Mouse (Mus musculus): ENCODE results near the gene Fam186a. TPM values are rescaled to one million over a fixed set of nuclear protein-coding genes. Genes with fewer than 3 reads are reported as not detected.
"Not testable (repeated sequence)": the region's sequence is repeated elsewhere in the genome, so short reads cannot be mapped to it uniquely, and the experiment has no call there.

Fam186a gene
- total RNA-seq, 2 experiments from 2014 or later = not detected

DNA sequence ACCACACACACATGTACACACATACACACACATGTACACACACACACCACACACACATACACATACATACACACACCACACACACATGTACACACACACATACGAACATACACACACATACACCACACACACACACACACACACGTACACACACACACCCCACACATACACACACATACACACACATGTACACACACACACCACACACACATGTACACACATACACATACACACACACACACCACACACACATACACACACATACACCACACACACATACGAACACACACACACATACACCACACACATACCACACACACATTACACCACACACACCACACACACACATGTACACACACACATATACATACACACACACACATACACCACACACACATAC is 30.2 kb downstream of the Fam186a start:
- intact Hi-C loops (cut with DNase I) = no loop called here
- no peak for DNase-seq

DNA sequence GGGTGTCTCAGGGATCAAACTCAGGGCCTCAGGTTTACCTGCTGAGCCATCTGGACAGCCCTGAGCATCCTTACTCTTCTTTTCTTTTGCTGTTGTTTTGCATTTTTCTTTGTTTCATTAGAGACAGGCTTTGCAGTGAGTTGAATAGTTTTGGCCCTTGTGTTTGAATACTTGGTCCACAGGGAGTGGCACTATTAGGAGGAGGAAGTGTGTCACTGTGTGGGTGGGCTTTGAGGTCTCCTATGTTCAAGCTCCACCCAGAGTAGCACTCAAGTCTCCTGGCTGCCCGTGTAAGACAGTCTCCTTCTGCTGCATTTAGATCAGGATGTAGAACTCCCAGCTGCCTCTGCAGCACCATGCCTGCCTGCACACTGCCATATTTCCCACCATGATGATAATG is 32.4 kb downstream of the Fam186a start:
- intact Hi-C loops (cut with DNase I) = loop anchor here (2.0 kb wide), 1 partner anchor 30 kb away; no protein-coding TSS in a partner anchor
- DNase-seq = no peak

DNA sequence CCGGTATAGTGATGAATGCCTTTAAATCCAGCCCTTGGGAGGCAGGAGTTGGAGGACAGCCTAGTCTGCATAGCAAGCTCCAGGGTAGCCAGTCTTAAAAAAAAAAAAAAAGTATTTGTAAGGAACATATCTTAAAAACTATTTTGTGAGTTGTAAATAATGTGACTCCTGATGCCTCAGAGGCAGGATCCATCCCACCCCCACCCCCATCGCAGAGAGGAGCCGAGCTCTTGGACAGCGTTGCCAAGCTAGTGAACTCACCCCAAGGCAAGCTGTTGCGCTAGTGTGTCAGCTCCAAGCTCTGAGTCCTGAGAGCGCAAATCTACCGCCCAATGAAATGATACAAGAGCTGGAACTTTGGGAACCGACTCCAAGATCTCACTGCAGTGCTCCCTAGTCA is 35.6 kb downstream of the Fam186a start:
- no peak for DNase-seq
- intact Hi-C loops (cut with DNase I) = no loop called here

DNA sequence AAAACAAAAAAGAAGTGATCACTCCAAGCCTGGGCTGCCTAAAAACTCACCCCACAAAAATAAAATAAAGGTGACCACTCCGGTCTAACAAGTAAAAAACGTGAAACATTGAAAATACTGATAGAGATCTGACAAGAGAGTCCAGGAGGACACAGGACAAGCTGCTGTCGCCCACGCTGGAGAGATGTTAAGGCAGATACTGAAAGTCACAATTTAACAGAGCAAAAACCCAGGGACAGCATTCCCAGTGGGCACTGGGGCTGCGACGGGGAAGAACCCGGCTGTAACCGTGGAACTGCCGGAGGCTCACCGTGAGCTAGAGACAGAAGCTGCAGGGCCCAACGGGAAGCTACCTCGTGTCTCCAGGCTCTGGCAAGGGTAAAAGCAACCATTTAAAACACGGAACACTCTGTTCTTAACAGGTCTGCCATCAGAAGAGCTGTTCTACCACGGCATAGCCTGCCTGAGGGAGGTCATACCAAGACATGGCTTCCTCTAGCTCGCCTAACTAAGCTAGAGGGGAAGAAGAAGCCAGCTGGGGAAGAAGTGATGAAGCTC is 47.2 kb downstream of the Fam186a start:
- no peak for DNase-seq
- intact Hi-C loops (cut with DNase I) = no loop called here

DNA sequence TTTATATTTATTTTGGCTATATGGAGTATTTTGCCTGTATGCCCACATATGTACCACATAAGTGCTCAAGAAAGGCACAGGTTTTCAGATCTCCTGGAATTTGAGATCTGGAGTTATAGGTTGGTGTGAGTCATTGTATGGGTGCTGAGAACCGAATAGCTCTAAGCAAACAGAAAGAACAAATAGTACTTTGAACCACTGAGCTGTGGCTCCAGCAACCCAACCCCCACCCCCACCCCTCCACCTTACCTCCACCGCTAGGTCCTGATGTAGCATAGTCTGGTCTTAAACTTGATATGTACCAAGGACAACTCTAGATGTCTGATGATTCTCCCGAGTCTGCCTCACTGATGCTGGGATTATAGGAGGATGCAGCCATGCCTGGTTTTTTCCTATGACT is 49.6 kb downstream of the Fam186a start:
- DNase-seq = no peak
- intact Hi-C loops (cut with DNase I) = no loop called here

DNA sequence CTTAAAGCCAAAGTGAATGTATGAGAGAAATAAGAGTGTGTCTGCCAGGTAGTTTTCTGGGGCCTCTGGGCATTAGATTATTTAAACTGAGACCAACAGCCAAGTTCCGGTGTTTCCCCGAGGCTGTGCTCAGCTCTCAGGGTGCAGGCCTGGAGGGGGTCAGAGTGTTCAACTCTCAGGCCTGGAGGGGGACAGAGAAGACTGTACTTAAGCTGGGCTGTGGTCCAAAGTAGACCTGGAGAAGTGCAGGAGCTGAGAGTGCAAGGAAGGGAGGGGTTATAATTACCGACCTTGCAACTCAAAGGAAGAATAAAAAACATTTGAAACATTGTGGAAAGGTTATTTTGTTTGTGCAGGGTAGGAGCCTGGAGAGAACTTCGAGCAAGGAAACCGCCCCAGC is 52.2 kb downstream of the Fam186a start:
- intact Hi-C loops (cut with DNase I) = no loop called here
- DNase-seq = no peak

DNA sequence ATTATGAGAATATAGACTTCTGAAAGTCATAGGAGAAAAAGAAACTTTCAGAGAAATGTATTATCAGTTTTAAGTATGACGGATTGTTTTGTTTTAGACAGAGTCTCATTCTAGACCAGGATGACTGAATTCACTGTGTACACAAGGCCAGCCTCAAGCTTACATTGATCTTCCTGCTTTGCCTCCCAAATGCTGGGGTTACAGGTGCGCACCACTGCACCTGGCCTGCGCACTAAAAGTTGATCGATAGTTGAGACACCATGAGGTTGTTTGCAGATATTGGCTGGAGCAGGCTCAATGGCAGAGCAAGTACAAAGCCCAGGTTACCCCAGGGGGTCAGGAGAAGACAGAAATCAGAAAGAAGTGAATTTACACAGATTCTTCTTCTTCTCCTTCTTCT is 55.1 kb downstream of the Fam186a start:
- intact Hi-C loops (cut with DNase I) = no loop called here
- DNase-seq = no peak

DNA sequence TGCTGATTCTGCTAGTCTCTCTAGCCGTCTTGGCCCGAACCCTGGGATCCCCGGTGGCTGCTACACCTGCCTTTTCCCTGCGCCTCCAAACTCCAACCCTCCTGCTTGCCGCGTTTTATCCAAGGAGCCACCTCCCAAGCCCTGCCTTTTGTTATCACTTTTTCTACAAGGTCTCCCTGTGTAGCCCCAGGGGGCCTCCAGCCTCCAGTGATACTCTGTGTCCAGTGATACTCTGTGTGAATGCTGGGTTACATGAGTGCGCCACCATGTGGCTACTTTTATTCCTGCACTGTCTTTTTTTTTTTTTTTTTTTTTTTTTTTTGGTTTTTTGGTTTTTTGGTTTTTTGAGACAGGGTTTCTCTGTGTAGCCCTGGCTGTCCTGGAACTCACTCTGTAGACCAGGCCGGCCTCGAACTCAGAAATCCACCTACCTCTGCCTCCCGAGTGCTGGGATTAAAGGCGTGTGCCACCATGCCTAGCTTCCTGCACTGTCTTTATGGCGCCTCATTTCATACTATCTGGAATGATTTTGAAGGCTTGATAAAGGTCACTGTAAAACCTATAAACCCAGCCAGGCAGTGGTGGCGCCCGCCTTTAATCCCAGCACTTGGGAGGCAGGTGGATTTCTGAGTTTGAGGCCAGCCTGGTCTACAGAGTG is 57.4 kb downstream of the Fam186a start:
- peak in 1 of 2 experiments; percentile 48 for DNase-seq
- intact Hi-C loops (cut with DNase I) = loop anchor here (2.0 to 10.0 kb wide), 2 partner anchors 313 to 415 kb away; no protein-coding TSS in a partner anchor

DNA sequence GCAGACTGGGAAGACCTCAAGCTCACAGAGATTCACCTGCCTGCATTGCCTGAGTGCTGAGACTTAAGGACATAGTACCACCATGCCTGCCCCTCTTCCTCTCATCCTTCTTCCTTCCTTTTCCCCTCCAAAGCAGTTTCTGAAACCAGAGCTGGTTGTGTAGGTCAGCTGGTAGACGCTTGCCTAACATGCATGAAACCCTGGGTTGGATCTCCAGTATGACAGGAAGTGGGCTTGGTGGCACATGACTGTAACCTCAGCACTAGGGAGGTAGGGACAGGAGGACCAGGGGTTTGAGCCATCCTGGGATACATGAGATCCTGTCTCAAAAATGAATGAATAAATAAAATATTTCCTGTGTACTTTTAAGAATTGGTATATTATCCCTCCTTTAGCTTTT is 59.3 kb downstream of the Fam186a start:
- no peak for DNase-seq
- intact Hi-C loops (cut with DNase I) = loop anchor here (10.0 kb wide), 1 partner anchor 413 kb away; no protein-coding TSS in a partner anchor

DNA sequence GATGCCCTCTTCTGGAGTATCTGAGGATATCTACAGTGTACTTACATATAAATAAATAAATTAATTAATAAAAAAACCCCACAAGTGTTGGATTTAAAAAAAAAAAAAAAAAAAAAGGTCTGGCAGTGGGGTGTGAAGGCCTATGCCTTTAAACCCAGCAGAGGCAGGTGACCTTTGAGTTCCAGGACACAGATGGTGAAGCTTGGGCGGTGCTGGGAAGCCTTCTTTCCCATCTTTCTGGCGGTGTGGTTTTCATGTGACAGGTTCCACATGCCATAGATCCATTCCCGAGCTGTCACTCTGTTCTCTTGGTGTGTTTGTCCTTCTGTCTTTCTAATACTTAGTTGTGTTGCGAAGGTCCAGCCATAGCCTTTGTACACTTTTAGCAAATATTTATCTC is 59.8 kb downstream of the Fam186a start:
- intact Hi-C loops (cut with DNase I) = loop anchor here (10.0 kb wide), 1 partner anchor 412 kb away; no protein-coding TSS in a partner anchor
- DNase-seq = no peak

DNA sequence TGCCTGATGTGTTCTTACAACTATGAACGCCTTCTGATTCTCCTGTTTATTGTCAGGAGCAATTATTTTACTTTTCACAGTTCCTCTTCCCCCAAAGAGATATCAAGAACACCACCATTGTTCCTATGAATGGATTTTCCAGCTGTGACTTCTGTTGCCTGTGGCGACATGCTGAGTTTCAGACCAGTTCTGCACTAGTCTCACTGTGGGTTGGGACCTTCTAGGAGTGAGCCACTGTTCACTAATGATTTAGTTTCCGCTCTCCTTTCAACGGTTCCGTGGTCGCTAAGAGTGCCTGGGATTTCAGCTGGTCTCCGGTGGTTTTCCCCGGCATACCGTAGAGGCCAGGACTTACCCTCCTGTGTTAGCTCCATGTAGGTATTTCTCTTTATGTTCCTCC is 62.0 kb downstream of the Fam186a start:
- DNase-seq = peak in 1 of 2 experiments; percentile 17
- intact Hi-C loops (cut with DNase I) = loop anchor here (2.0 to 10.0 kb wide), 4 partner anchors 43 to 410 kb away; no protein-coding TSS in a partner anchor

DNA sequence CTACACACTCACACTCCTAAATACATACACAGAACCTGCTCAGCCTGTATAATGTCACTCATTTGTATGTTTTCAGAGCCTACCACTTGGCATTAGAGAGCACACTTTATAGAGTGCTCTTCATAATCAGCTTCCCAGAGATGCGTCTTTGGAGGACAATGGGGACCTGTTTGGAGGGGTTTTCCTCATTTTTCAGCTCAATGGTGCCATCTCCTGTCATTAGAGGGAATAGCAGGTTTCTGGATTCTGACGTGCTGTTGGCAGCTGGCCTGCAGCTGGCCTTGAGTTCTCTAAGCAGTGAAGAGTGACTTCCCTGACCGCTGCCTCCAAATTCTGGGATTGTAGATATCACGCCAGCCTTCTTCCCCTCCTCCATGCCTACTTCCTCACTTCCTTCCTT is 62.5 kb downstream of the Fam186a start:
- DNase-seq = peak; percentile 89
- intact Hi-C loops (cut with DNase I) = loop anchor here (2.0 to 10.0 kb wide), 4 partner anchors 42 to 410 kb away; no protein-coding TSS in a partner anchor

DNA sequence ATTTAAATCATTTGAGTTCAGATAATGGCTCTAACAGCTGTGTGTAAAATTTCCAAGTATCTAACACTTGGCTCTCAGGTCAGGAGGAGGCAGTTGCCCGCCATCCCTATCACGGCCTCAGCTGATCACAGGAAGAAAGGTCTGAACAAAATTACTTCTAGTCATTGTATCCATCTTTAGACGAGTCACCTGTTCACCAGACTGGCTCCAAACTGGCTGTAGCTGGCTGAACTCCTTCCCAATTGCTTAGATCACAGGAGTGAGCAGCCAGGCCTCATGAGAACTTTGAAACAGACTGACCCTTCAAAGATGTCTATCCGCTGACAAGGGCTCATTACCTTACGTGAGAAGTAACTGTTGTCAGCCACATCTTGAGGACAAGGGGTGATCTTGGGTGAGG is 63.6 kb downstream of the Fam186a start:
- DNase-seq = no peak
- intact Hi-C loops (cut with DNase I) = loop anchor here (2.0 to 10.0 kb wide), 4 partner anchors 41 to 408 kb away; partner anchors contain the start of gene Cox14

DNA sequence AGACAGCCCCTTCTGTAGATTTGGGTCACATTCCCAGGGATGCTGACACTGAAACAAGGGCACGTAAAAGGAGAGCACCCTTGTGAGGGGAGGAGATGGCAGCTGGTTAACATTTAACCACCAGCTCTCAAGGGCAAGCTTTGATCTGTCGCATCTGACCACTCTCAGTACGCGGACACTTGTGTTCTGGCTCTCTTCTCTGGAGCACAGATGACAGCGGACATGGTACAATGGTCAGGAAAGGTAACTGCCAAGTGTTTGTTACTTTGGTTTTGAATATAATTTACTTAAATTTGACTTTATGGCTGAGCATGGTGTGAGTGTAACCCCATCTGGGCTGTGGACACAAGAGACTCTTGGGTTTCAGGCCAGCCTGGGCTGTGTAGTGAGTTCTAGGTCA is 64.1 kb downstream of the Fam186a start:
- intact Hi-C loops (cut with DNase I) = loop anchor here (2.0 to 10.0 kb wide), 4 partner anchors 40 to 408 kb away; partner anchors contain the start of gene Cox14
- DNase-seq = no peak

DNA sequence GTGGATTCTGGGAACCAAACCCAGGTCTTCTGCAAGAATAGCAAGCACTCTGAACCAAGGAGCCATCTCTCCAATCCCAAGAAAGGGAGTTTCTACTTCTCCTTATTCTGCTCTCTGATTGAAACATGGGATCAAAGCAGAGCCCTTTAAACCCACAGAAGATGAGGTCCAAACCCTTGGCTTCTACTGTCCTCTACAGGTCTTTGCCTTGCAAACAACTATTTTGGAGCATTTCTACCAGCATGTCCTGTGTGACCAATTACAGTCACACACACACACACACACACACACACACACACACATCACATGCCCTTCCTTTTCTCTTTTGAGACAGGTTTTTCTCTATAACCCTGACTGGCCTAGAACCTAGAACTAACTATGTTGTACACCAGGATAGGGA is 70.2 kb downstream of the Fam186a start:
- intact Hi-C loops (cut with DNase I) = no loop called here
- no peak for DNase-seq

DNA sequence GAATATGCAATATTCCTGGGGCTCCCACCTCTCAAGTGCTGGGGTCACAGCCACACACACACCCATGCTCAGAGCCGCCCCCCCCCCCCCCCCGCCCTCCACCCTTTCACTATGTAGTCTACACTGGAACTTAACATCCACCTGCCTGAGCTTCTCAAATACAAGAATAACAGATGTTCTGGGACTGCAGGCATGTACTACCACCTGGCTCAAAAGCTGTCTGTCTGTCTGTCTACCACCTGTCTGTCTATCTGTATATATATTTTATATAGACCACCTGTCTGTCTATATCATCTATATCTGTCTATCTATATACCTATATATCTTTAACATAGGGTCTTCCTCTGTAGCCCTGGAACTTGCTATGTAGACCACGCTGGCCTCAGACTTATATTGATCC is 75.5 kb downstream of the Fam186a start:
- DNase-seq = no peak
- intact Hi-C loops (cut with DNase I) = no loop called here

DNA sequence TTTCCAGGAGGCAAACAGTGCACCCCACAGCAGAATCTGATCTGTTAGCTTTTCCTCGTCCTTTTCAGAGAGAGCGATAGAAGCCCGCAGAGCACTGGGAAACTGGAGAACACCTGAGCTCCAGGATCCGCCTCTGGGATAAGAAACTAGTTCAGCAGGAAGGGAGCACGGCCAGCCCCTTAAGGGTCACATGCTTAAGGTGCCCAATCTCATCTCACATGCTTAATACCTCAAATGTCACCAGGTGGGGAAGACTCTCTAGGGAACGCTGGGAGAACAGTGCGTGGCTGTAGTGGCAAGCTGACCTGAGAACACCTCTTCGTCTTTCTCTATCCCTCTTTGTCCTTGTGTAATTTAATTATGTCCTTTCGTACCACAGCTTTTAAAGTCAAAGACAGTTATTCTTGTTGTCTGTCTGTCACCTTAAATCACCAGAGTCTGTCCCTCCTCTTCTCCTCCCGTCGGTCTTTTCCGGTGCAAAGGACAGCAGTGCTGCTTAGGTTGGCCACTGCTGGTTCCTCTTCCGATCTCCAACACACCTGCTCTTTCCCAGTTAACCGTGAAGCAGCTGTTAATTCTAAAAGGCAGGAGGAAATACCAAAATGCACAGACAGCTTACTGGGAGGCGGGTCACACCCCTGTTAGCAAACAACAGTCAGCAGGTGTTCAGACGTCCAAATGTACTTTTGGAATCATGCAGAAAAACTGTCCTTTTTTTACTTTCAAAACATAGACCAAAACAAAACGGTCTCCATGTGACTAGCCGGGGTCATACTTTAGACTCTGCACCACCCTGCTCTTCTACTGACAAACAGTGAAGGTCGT is 76.2 kb downstream of the Fam186a start:
- intact Hi-C loops (cut with DNase I) = no loop called here
- peak in 1 of 2 experiments; percentile 21 for DNase-seq

DNA sequence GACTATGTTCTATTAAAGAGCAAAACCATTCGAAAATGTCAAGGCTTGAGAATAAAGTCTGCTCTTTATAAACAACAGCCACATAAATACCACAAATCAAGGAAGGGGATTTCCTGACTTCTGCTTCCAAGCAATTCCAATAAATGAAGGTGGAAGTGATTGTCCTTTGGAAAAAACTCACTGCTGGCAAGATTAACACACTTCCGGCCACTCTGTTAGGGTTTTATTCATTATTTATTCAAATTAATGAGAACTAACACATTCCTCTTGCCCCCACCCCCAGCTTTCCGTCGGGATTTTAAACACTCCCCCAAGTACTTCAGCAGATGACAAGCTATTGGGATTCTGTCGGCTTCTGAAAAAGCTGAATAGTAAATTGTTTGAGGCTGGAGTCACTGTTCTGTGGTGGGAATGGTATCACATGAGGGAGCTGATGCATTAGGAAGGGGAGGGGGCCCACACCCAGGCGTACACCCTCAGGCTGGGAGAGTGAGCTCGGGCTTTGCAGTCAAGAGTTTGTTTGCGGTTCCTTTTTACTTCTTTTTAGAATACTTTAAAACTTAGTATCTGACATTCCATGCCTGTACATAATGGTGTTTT is 77.5 kb downstream of the Fam186a start:
- peak in 1 of 2 experiments; percentile 38 for DNase-seq
- intact Hi-C loops (cut with DNase I) = no loop called here

DNA sequence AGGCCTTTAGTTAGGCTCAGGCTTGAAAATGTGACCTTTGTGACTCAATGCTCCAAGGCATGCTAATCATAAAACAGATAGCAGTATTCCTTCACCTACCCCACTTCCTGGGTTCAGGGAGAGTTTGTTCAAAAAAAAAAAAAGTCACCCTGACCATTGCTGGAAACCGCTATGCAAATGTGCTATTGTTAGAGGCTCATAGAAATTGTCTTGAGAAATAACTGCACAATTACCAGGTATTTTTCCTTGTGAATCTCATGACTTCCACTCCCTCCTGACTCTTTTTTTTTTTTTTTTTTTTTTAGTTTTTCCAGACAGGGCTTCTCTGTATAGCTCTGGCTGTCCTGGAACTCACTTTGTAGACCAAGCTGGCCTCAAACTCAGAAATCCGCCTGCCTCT is 79.7 kb downstream of the Fam186a start:
- DNase-seq; intact Hi-C loops (cut with DNase I): not testable (repeated sequence)

DNA sequence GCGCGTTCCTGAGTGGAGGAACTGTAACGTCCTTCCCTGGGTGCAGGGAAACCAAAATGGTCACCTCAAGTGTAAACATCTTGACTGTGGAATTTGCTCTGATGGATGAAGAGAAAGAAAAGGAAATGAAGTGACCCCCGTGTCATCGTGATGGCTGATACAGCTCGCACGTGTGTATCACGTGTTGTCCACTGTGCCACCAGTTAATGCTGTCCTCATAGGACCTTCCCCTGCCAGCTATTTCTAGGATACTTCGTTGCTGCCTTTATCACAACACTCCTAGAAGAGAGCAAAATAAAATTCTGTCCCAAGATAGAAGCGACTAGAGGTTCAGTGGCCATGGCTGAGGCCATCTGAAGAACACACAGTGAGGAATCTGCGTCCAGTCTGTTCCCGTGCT is 82.8 kb downstream of the Fam186a start:
- intact Hi-C loops (cut with DNase I) = no loop called here

DNA sequence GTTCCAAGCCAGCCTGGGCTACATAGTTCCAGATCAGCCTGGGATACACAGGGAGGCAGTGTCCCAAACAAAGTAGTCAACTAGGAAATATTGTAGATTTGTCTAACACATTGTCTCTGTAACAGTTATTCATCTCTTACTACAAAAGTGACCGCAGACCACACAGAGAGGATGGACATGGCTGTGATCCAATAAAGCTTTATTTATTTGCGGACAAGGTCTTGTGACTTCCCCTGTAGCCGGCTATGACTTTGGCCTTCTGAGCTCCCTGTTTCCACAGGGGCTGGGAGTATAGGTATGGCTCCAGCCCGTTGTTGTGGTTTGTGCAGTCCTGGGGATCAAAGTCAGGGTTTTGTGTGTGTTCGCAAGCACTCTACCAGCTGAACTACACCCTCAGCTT is 88.3 kb downstream of the Fam186a start:
- no peak for DNase-seq
- intact Hi-C loops (cut with DNase I) = loop anchor here (5.0 kb wide), 1 partner anchor 76 kb away; no protein-coding TSS in a partner anchor

More for the DNA sequence above, 82.8 kb downstream of the Fam186a start:
- peak in 1 of 2 experiments; percentile 19 for DNase-seq
